Mouse (Mus musculus) 3134 (cell line): Measurements from ENCODE around the gene Olfr618.
"Not testable (repeated sequence)": the region's sequence is repeated elsewhere in the genome, so short reads cannot be mapped to it uniquely, and the experiment has no call there.

Experiments
- DNase-seq: peaks from one replicate; pipeline ENCODE4 v3.0.0-alpha.2; 2011; ENCODE audit warnings: low spot score; ENCODE audit not compliant: insufficient read length; ENCODE audit errors: extremely low read depth

Gene Olfr618

GRCm38 (mm10) chr7:103589803-103590202, at the start of gene Olfr618:
Gene Olfr618, plus strand, starts transcription at chr7:103590103.
- no peak for DNase-seq

- DNase-seq = not testable (repeated sequence)
Measured at GRCm38 (mm10) chr7:103542617-103543016, 47.3 kb upstream of the Olfr618 start, which contains the start of gene Olfr612. Gene Olfr612, minus strand, starts transcription at chr7:103542717.

- DNase-seq = no peak
Measured at GRCm38 (mm10) chr7:103547774-103548173, 42.1 kb upstream of the Olfr618 start, which contains the start of gene Olfr613. Gene Olfr613, plus strand, starts transcription at chr7:103548074.

- no peak for DNase-seq
Measured at GRCm38 (mm10) chr7:103555779-103556178, 34.1 kb upstream of the Olfr618 start, which contains the start of gene Olfr615. Gene Olfr615, plus strand, starts transcription at chr7:103556079.

GRCm38 (mm10) chr7:103569043-103569442, 20.9 kb upstream of the Olfr618 start, which contains the start of gene Olfr616:
Gene Olfr616, minus strand, starts transcription at chr7:103569143.
- no peak for DNase-seq

- DNase-seq = no peak
Measured at GRCm38 (mm10) chr7:103572761-103573160, 17.1 kb upstream of the Olfr618 start, which contains the start of gene Olfr617. Gene Olfr617, plus strand, starts transcription at chr7:103573061.

GRCm38 (mm10) chr7:103600275-103600674, 10.4 kb downstream of the Olfr618 start, which contains the start of gene Olfr619:
Gene Olfr619, plus strand, starts transcription at chr7:103600575.
- no peak for DNase-seq

GRCm38 (mm10) chr7:103607425-103607824, 17.5 kb downstream of the Olfr618 start:
- no peak for DNase-seq

- no peak for DNase-seq
Measured at GRCm38 (mm10) chr7:103612434-103612833, 22.5 kb downstream of the Olfr618 start, which contains the start of gene Olfr620. Gene Olfr620, minus strand, starts transcription at chr7:103612534.

- DNase-seq = no peak
Measured at GRCm38 (mm10) chr7:103636795-103637194, 46.9 kb downstream of the Olfr618 start.

GRCm38 (mm10) chr7:103642602-103643001, 52.7 kb downstream of the Olfr618 start, which contains the start of gene Olfr622:
Gene Olfr622, minus strand, starts transcription at chr7:103642702.
- DNase-seq = no peak

- no peak for DNase-seq
Measured at GRCm38 (mm10) chr7:103644070-103644469, 54.2 kb downstream of the Olfr618 start.
